Mouse (Mus musculus) kidney, embryonic 15.5 days (tissue): ENCODE results near the gene Lpcat1. TPM values are rescaled to one million over a fixed set of nuclear protein-coding genes. Genes with fewer than 3 reads are reported as not detected.

Source experiments
- ATAC-seq: fragments of 200-750 bp; cut with Nextera tagmentation; replicated peaks from 2 replicates; pipeline ENCODE4 v1.8.0; 2017; ENCODE audit warnings: moderate TSS enrichment; ENCODE audit not compliant: low FRiP score
- H3K27ac ChIP-seq: fragments of 300-500 bp; sonication (generic); 2 replicates; pipeline ENCODE4 v1.5.1; 2015; ENCODE audit warnings: mild to moderate bottlenecking, inconsistent platforms
- H3K27me3 ChIP-seq: fragments of 300-500 bp; sonication (generic); 2 replicates; pipeline ENCODE4 v1.6.1; 2015; ENCODE audit warnings: inconsistent platforms
- H3K36me3 ChIP-seq: fragments of 300-500 bp; sonication (generic); 2 replicates; pipeline ENCODE4 v1.6.1; 2015; ENCODE audit warnings: inconsistent platforms
- H3K4me1 ChIP-seq: fragments of 300-500 bp; sonication (generic); 2 replicates; pipeline ENCODE4 v1.6.1; 2015; ENCODE audit warnings: inconsistent platforms
- H3K4me2 ChIP-seq: fragments of 300-500 bp; sonication (generic); 2 replicates; pipeline ENCODE4 v1.6.1; 2015; ENCODE audit warnings: moderate library complexity, mild to moderate bottlenecking, inconsistent platforms
- H3K4me3 ChIP-seq: fragments of 300-500 bp; sonication (generic); replicated peaks from 2 replicates; pipeline ENCODE4 v1.5.1; 2015; ENCODE audit warnings: mild to moderate bottlenecking, inconsistent platforms
- H3K9ac ChIP-seq: fragments of 300-500 bp; sonication (generic); 2 replicates; pipeline ENCODE4 v1.6.1; 2015; ENCODE audit warnings: mild to moderate bottlenecking, inconsistent platforms
- H3K9me3 ChIP-seq: fragments of 300-500 bp; sonication (generic); replicated peaks from 2 replicates; pipeline ENCODE4 v1.6.1; 2016; ENCODE audit warnings: inconsistent platforms
- WGBS: fragments of 180-500 bp; shearing (Covaris S2); methylation state at CpG from one replicate; pipeline ENCODE4 v1.1.7; 2015; ENCODE audit warnings: mixed read lengths; 5-methylcytosine and 5-hydroxymethylcytosine counted together
- polyA plus RNA-seq: library from polyadenylated mRNA; unstranded; fragments of >200 nt; fragmentation: Nextera tagmentation; extraction: Ambion mirVana; gene quantifications from 2 replicates; pipeline ENCODE4 v1.2.1, GENCODE M21; 2015

Gene Lpcat1
- polyA plus RNA-seq, 1 experiment from 2014 or later, result 36.4 TPM

GRCm38 (mm10) chr13:73469257-73469967 is 2.4 kb downstream of the Lpcat1 start:
- H3K36me3 ChIP-seq, result no peaks in the 10 kb centered on the region
- 0 out of 2 replicates have a peak overlapping the region, but pooled peaks have one; percentile 4 for H3K4me3 ChIP-seq
- H3K4me1 ChIP-seq, result peaks cover 34% of the 10 kb centered on the region
- 0 out of 2 replicates have a peak overlapping the region, but pooled peaks have one; percentile 18 for H3K27ac ChIP-seq
- ATAC-seq, result no peak
- H3K27me3 ChIP-seq, result no peaks in the 10 kb centered on the region
- no peak overlapping the region for H3K9ac ChIP-seq
- peak overlapping the region; percentile 85 for H3K4me2 ChIP-seq
- H3K9me3 ChIP-seq, result no peaks in the 10 kb centered on the region
- WGBS, result 61% methylated on average over 9 of the region's 9 CpGs

GRCm38 (mm10) chr13:73472481-73472880 is 5.5 kb downstream of the Lpcat1 start:
- Histone ChIP-seq H3K9me3 (no peaks in the 10 kb centered on the region), H3K4me1 (peaks cover 38% of the 10 kb centered on the region), H3K9ac (no peak overlapping the region), H3K4me3 (no peak overlapping the region), H3K27me3 (no peaks in the 10 kb centered on the region), H3K27ac (no peak overlapping the region), H3K36me3 (no peaks in the 10 kb centered on the region), H3K4me2 (no peak overlapping the region)
- ATAC-seq, result no peak
- WGBS, result 75% methylated on average over 3 of the region's 3 CpGs

- Histone ChIP-seq H3K36me3 (no peaks in the 10 kb centered on the region), H3K27ac (no peak overlapping the region), H3K4me1 (peaks cover 25% of the 10 kb centered on the region), H3K9me3 (no peaks in the 10 kb centered on the region), H3K4me2 (no peak overlapping the region), H3K4me3 (no peak overlapping the region), H3K27me3 (no peaks in the 10 kb centered on the region), H3K9ac (no peak overlapping the region)
- ATAC-seq, result no peak
- 97% methylated on average over 2 of the region's 2 CpGs for whole genome bisulfite sequencing
Measured at GRCm38 (mm10) chr13:73473746-73474145, 6.7 kb downstream of the Lpcat1 start.

- Histone ChIP-seq H3K4me1 (peaks cover 21% of the 10 kb centered on the region), H3K9me3 (no peaks in the 10 kb centered on the region), H3K36me3 (no peaks in the 10 kb centered on the region), H3K27me3 (no peaks in the 10 kb centered on the region), H3K4me2 (no peak overlapping the region), H3K27ac (no peak overlapping the region), H3K4me3 (no peak overlapping the region), H3K9ac (no peak overlapping the region)
- 83% methylated on average over 6 of the region's 6 CpGs for WGBS
- ATAC-seq, result no peak
Measured at GRCm38 (mm10) chr13:73474163-73474562, 7.2 kb downstream of the Lpcat1 start.

- Histone ChIP-seq H3K4me2 (no peak overlapping the region), H3K9me3 (no peaks in the 10 kb centered on the region), H3K4me3 (no peak overlapping the region), H3K4me1 (peaks cover 10% of the 10 kb centered on the region; the same call in 1 of the 2 replicates), H3K36me3 (no peaks in the 10 kb centered on the region), H3K27me3 (no peaks in the 10 kb centered on the region), H3K27ac (no peak overlapping the region), H3K9ac (no peak overlapping the region)
- ATAC-seq, result peak; percentile 84
- WGBS, result 93% methylated on average over 12 of the region's 12 CpGs
Measured at GRCm38 (mm10) chr13:73475058-73475980, 8.3 kb downstream of the Lpcat1 start.

- H3K4me2 ChIP-seq, result no peak overlapping the region
- 84% methylated on average over 5 of the region's 5 CpGs for WGBS
- H3K27me3 ChIP-seq, result no peaks in the 10 kb centered on the region
- H3K9ac ChIP-seq, result no peak overlapping the region
- H3K36me3 ChIP-seq, result no peaks in the 10 kb centered on the region
- H3K27ac ChIP-seq, result no peak overlapping the region
- H3K4me1 ChIP-seq, result 0 out of 2 replicates have a peak, but pooled peaks cover 3% of the 10 kb centered on the region
- no peaks in the 10 kb centered on the region for H3K9me3 ChIP-seq
- ATAC-seq, result no peak
- H3K4me3 ChIP-seq, result no peak overlapping the region
Measured at GRCm38 (mm10) chr13:73476259-73476658, 9.3 kb downstream of the Lpcat1 start.

GRCm38 (mm10) chr13:73476796-73477195 is 9.8 kb downstream of the Lpcat1 start:
- Histone ChIP-seq H3K4me2 (no peak overlapping the region), H3K36me3 (no peaks in the 10 kb centered on the region), H3K9ac (no peak overlapping the region), H3K4me1 (0 out of 2 replicates have a peak, but pooled peaks cover 3% of the 10 kb centered on the region), H3K27ac (no peak overlapping the region), H3K4me3 (no peak overlapping the region), H3K27me3 (no peaks in the 10 kb centered on the region), H3K9me3 (no peaks in the 10 kb centered on the region)
- no peak for ATAC-seq
- WGBS, result 85% methylated on average over 8 of the region's 8 CpGs

GRCm38 (mm10) chr13:73477841-73478240 is 10.8 kb downstream of the Lpcat1 start:
- Histone ChIP-seq H3K27ac (no peak overlapping the region), H3K4me1 (0 out of 2 replicates have a peak, but pooled peaks cover 3% of the 10 kb centered on the region), H3K9me3 (no peaks in the 10 kb centered on the region), H3K27me3 (no peaks in the 10 kb centered on the region), H3K4me3 (no peak overlapping the region), H3K36me3 (no peaks in the 10 kb centered on the region), H3K4me2 (no peak overlapping the region), H3K9ac (no peak overlapping the region)
- no peak for ATAC-seq
- 82% methylated on average over 2 of the region's 2 CpGs for WGBS

- Histone ChIP-seq H3K4me2 (no peak overlapping the region), H3K9ac (no peak overlapping the region), H3K27ac (no peak overlapping the region), H3K9me3 (no peaks in the 10 kb centered on the region; the same call in 1 of the 2 replicates), H3K27me3 (no peaks in the 10 kb centered on the region), H3K4me1 (no peaks in the 10 kb centered on the region), H3K4me3 (no peak overlapping the region), H3K36me3 (peaks cover 29% of the 10 kb centered on the region)
- WGBS, result 73% methylated on average over 7 of the region's 7 CpGs
- ATAC-seq, result no peak
Measured at GRCm38 (mm10) chr13:73482476-73482875, 15.5 kb downstream of the Lpcat1 start.

GRCm38 (mm10) chr13:73483331-73483730 is 16.3 kb downstream of the Lpcat1 start:
- ATAC-seq, result no peak
- WGBS, result 88% methylated on average over 6 of the region's 6 CpGs

GRCm38 (mm10) chr13:73484171-73484570 is 17.2 kb downstream of the Lpcat1 start:
- no peaks in the 10 kb centered on the region; the same call in 1 of the 2 replicates for H3K9me3 ChIP-seq
- WGBS, result 82% methylated on average over 5 of the region's 5 CpGs
- no peak overlapping the region for H3K27ac ChIP-seq
- H3K4me2 ChIP-seq, result no peak overlapping the region
- ATAC-seq, result no peak
- H3K4me1 ChIP-seq, result no peaks in the 10 kb centered on the region
- H3K27me3 ChIP-seq, result no peaks in the 10 kb centered on the region
- H3K36me3 ChIP-seq, result peaks cover 37% of the 10 kb centered on the region
- no peak overlapping the region for H3K9ac ChIP-seq
- no peak overlapping the region for H3K4me3 ChIP-seq

More at GRCm38 (mm10) chr13:73483331-73483730, 16.3 kb downstream of the Lpcat1 start:
- Histone ChIP-seq H3K27ac (no peak overlapping the region), H3K9ac (no peak overlapping the region), H3K27me3 (no peaks in the 10 kb centered on the region), H3K4me2 (no peak overlapping the region), H3K36me3 (peaks cover 31% of the 10 kb centered on the region), H3K9me3 (no peaks in the 10 kb centered on the region; the same call in 1 of the 2 replicates), H3K4me3 (no peak overlapping the region), H3K4me1 (no peaks in the 10 kb centered on the region)

GRCm38 (mm10) chr13:73488105-73488504 is 21.1 kb downstream of the Lpcat1 start:
- Histone ChIP-seq H3K36me3 (peaks cover 76% of the 10 kb centered on the region), H3K9me3 (no peaks in the 10 kb centered on the region; the same call in 1 of the 2 replicates), H3K27ac (no peak overlapping the region), H3K4me2 (no peak overlapping the region), H3K9ac (no peak overlapping the region), H3K4me3 (no peak overlapping the region), H3K27me3 (no peaks in the 10 kb centered on the region), H3K4me1 (no peaks in the 10 kb centered on the region)
- ATAC-seq, result no peak
- WGBS, result 51% methylated on average over 3 of the region's 3 CpGs
